Mouse (Mus musculus) fat pad, adult 2 months (tissue): ENCODE results near the gene Iqch.

ENCODE experiments used
- DNase-seq: peaks from one replicate; pipeline ENCODE4 v3.0.0-alpha.2; 2011; ENCODE audit warnings: low read depth, low spot score; ENCODE audit errors: extremely low read depth

Gene Iqch

DNA sequence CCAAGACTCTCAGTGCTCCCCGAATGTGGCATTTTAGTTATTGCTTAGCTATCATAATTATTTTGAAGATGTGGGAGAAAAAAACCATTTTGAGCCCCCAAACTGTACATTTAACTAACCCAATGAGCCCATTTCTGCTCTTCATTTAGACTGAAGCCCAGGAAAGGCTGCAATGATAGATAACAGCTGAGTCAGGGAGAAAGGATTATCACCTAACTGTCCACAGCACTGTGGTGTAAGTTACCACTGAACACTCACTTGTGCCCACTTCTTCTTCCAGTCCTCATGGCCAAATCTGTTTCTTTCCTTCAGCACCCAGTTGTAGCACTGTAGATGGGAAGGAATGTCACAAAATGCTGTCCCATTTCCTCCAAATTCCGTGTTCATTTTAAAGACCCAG, 106.5 kb downstream of the Iqch start:
- no peak for DNase-seq

DNA sequence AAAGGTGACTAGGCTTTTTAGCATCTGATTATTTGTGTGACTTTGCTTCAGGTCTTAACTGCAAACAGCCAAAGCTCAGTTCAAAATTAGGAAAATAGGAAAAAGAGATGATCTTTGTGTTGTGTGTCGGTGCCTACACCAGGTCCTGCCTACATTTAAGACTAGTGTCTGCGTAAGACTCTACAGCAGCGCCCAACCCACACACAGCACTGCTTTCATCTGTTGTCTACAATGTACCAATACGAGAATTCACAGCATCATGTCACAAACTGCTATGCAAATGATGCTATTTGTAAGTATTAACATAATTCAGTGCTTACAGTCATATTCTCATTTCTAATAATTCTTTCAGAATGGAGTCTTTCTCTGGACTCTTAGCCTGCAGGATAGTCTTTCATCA, 108.5 kb downstream of the Iqch start:
- DNase-seq = no peak

DNA sequence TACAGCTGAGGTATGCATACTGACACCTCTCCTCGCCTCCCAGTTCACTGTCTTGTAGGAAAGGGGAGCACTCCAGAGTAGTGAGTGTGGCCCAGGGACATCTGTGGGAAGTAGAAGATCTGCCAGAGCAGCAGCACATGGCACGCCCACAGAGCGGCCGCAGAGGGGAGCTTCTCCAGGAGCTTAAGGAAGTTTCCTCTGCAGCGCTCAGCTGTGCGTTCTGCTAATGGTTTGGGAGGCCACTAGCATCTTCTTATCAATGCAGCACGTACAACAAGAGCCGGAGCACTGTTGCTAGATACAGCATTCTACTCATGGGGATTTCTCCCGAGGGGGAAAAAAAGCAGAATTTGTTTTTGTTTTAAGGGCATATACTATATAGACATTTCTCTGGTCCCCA, 110.0 kb downstream of the Iqch start:
- DNase-seq = no peak

DNA sequence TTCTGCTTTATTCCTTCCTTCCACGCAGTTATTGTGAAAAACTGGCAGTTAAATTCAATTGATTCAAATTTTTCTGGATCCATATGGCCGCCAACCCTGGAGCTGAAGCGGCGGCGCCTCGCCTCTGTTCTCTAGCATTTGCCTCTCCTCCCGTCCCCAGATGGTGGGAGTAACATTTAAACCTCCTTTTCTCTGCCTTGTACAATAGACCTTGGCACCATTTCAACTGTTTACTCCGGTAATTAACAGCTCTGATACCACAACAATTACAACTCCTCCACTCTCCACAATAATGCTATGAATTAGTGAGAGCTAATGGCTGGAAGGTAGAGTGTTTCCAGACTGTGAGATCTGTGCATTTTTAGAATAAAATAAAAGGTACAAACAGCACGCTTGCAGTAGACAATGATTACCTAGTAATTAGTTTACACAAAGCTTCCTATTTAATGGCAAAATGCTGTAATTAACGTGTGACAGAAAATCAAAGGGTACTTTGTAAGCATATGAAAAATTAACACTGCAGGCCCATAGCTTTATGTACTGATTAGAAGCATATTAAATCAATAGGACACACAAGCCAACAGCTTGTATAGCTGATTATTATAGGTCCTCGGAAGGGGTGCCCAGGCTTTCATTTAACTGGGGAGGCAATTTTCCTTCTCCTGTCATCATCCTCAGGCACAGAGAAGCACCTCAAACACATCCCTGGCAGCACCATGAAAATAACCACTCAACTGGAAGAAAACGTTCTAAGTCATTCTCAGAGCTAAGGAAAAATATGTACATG, 111.6 kb downstream of the Iqch start:
- DNase-seq = no peak

DNA sequence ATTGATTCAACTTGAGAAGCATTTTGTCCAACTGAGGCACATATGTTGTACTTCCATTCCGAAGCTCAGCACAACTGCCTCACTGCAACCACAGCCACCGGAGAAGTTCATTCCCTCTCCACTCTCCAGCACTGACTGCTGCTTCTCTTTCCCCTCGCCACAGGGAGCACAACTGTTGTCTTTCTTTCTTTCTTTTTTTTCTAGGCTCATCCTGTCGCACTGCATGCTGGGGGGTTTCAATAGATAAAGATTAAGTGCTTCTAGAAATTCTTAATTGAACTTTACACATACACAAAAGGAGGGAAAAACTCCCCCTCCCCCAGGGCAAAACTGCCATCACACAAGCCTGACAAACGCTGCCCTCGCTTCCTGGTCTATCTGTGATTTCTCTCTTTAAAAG, 113.1 kb downstream of the Iqch start:
- no peak for DNase-seq

DNA sequence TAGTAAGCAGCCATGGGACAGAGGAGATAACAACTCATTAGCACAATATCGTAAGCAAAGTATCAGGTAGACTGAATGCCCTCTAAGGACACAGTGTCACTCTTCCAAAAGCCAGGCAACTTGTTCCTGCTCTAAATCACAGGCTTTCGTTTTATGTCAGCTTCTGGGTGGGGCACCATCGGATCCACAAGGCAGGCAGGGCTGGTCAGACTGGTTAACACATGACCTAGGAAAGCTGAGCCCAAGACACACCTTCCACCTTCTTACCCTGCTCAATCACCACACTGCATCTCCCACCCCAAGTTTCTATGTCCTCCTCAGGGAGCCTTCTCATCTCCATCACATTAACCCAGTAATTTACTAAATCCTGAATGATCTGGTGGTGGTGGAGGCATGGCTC, 136.7 kb downstream of the Iqch start:
- DNase-seq = no peak

DNA sequence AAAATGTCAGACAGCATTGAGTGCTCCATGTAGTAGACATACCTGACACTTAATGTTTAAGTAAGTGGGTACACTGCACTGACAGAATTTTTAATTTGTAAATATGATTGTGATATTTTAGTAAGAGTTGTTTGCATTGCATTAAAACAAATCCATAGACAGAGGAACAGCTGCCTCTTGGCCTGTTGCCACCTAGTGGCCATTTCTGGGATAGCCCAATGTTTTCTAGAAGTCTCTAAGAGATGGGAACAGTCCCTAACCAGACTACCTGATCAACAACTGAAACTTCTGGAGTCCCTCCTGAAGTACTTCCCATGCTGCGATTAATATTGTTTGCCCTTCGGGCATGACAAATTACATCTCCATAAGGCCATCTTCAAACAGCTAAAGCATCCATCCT, 140.0 kb downstream of the Iqch start:
- no peak for DNase-seq

DNA sequence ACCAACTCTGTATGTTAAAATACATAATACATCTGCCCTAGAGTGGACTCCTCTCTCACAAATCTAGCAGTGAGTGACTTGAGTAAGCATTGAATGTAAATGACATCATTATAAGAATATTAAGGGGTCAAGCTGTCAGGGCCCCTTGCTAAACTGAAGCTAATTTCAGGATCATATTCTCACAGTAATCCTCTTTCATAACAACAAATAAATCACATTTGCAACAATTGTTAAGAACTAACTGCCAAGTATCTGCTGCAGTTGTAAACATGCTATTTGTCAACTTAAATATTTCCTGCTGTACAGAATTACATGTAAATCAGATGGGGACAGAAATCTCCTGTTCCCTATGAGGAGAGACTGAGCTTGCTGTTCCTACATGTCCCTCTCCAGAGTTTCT, 145.9 kb downstream of the Iqch start:
- no peak for DNase-seq

DNA sequence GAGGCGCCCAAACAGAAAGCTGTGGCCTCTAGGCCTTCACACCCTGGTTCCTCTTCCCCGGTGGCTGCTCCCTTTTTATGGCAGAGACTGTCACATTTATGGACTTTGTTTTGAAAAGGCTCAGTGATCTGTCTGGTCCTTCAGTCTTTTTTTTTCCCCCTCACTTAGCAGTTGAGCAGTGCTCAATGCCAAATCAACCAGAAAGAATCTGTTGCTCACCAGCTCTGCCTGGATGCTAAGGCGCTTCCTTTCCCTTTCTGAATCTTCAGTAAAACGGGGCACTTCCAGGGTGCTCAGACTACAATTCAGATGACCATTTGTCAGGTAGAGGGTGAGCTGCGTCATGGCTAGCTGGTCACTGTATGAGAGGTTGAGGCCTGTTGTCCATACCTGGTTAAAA, 148.0 kb downstream of the Iqch start:
- no peak for DNase-seq

DNA sequence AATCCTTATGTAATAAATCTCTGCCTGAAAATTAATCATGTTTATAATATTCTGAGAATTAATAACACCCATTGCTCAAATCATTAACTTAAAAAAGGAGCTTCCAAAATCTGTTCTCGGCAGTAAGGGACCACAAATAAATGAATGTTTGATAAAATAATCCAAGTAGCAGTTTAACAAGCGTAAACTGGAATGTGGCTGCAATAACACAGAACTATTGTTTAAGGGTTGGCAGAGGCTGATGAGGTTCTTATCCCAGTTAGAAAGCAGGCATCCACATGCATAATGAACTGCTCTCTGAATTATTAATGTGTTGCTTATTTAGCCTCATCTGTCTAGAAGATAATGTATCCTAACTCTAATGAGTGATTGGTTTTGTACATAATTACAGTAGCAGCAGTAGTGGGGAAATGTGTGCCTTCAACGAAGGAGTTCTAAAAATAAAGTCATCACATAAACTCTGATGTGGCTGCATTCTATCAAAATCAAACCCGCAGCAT, 151.7 kb downstream of the Iqch start:
- DNase-seq = no peak

DNA sequence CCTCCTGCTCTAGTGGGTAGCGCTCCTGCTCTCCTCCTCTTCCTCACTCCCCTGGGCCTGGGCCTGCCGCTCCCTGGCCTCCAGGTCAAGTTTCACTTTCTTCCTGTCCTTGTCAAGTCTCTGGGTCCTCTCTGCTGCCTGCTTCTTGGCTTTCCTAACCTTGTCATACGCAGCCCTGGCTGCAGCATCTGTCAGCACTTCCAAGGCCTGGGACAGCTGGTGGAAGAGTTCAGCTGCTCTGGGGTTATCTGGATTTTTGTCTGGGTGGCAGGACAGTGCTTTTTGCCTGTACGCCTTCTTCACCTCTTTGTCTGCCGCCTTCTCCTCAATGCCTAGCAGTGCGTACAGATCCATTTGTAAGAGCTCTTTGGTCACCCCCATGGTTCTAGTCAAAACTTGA, 158.6 kb downstream of the Iqch start:
- no peak for DNase-seq

DNA sequence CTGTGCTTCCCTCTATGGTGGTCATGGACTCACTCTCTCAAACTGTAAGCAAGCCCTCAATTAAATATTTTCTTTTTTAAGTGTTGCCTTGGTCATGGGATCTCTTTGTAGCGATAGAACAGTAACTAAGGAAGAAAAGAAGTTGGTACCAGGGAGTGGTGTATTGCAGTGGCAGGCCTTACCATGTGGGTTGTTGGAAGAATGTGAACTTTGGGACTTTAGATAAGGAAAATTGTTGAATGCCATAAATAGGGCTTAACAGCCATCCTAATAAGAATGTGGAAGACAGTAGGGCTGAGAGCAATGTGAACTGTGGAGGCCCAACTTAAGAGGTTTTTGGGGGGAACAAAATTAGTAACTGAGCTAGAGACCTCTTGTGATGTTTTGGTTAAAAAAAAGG, 171.6 kb downstream of the Iqch start:
- DNase-seq = no peak

DNA sequence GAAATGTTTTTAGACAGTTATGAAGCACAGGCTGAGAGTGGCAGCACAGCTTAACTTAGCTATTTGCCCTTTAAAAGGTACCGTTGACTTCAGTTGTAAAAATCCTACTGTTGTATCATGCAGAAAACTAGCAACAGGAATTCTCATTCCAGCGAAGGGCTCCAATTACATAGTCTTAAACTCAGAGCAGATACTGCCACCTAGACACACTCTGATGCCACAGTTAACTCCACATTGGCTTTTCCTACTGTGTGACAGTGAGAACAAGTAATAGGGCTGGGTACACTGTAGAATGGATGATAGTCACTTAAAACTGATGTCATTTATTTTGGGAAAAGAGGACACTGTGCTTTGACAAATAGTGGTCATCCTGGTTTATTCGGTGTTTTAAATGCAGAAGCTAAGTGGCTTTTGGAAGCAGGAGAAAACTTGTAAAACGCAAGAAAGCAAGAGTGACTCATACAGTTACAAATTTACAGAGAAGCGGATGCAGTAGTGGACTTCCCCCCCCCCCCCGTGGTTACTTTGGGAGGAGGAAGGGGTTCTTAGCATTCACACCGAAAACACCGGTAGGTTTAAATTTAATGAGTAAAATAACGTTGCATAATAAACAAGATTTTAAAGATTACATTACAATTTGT, 181.1 kb downstream of the Iqch start:
- DNase-seq = no peak

DNA sequence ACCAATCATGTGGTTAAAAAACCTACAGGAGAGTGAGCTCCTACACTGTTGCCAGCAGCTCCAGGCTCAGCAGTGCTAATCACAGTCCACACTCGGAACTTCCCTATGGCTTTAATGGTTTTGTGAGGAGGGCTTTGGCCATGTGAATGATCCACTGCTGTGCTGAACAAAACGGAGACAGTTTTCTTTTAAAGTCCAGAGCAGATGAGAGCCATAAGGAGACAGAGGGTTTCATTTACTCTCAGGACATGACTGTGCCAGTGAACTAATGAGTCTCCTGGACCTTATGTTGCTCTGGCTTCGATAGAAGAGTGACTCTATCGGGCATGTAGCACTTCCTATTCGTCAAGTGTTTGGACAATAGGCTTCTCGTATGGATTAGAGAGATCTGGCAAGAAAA, 181.9 kb downstream of the Iqch start:
- no peak for DNase-seq

DNA sequence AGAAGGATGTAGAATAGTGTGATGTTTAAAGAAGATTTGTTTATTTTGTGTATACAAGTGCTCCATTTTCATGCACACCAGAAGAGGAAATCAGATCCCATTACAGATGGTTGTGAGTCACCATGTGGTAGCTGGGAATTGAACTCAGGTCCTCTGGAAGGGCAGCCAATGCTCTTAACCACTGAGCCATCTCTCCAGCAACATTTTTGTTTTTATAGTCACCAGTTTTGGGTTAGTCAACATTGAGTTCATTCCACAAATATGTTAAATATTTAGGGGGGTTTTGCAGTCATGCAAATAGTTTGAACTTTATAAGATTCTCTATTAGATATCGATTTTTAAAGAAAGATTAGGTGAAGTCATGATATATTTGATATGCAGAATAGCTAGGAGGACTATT, 202.1 kb downstream of the Iqch start:
- DNase-seq = no peak

DNA sequence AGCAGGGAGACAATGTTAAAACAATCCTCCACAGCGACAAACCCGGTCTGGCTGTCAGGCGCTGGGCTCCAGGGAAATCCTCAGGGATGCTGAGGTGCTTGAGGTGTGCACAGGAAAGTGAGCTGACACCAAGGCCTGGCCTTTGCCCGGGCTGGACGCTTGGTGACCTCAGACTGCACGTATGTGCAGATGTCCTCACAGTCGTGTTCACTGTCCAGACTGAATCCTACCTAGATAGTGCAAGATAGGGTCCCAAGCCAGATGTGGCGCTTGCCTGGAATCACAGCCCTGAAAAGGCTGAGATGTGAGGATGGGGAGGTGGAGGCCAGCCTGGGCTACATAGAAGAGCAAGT, 202.9 kb downstream of the Iqch start:
- no peak for DNase-seq

DNA sequence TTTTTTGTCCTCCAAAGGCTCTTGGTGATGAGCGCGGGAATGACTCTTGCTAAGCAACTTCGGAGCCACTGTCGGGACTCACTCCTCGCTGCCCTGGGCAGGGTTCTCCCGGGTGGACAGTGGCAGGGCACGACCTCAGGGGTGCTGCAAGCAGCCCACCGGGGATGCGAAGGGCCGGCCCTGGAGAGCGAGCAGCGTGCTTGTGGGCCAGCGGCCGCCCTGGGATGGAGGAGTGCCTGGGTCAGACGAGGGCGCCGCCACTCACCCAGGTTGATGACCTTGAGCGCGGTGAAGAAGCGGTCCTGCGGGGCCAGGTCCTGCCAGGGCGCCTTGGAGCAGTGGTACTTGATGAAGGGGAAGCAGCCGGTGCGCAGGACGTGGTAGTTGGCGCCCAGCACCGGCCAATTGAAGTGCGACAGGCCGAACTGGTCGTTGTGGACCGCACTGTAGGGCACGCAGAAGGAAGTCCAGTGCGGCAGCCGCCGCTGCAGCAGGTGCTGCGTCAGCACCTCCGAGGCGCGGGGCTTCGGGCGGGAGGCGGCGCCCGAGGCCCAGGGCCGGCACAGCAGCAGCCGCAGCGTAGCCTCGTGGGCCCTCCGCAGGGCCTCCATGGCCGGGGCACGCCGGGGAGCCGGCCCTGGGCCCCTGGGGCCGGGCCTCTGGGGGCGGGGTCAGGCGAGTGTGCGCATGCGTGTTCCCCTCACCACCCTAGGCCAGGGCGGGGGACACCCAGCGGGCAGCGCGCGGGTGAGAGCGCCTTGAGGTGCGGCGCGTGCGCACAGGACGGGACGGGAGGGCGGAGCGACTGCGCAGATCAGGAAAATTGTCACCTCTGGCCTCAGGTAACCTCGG, 203.5 kb downstream of the Iqch start, which contains the start of gene 2300009A05Rik:
TSS of gene 2300009A05Rik (minus strand) at position 636 of the 852 bp plus-strand sequence.
- no peak for DNase-seq

DNA sequence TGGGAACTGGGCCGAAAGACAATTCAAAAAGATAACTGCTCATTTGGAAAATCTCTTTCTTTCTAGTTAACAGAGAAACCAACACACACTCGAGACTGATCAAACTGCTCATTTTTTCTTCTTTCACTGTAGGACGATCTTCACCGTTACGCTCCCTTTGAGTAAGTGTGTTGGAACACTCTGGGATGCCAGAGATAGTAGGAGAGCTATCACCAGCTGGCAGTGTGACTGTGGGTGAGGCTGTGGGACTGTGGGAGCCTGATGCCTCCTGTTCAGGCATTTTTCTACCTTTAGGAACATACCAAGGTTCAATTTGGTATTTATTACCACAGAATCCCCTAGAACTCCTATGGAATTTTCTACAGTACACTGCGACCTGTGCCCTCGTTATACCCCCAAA, 206.7 kb downstream of the Iqch start:
- no peak for DNase-seq

DNA sequence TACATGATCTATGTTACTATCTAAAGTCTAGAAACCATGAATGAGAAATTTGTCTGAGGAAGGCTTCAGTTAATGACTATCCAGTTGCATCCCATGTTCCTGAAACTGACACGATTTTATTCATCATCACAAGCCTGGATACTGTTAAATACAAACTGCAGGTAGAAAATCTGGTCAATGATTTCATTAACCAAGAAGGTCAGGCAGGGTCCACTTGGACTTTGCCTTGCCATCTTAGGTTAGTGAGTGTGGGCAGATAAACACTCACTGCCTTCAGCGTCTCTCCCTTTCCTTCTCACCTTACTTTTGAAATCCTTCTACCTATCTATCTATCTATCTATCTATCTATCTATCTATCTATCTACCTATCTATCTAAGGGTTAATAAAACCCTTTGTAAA, 211.0 kb downstream of the Iqch start:
- DNase-seq = no peak

DNA sequence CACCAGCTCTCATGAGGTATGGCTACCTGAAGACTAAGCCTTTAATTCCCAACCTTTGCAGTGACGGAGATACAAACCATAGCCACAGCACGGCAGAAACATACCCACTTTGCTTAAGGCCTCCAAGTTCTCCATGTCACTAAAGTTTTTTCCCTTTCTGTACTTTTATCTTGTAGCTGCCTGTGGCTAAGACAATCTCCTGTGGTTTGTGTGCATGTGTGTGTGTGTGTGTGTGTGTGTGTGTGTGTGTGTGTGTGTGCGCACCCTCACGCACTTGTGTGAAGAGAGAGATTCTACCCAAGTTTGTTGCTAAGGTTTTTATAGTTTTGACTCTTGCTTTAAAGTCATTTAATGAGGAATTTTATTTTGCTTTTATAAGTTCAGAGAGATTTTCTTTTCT, 219.5 kb downstream of the Iqch start:
- DNase-seq = no peak

DNA sequence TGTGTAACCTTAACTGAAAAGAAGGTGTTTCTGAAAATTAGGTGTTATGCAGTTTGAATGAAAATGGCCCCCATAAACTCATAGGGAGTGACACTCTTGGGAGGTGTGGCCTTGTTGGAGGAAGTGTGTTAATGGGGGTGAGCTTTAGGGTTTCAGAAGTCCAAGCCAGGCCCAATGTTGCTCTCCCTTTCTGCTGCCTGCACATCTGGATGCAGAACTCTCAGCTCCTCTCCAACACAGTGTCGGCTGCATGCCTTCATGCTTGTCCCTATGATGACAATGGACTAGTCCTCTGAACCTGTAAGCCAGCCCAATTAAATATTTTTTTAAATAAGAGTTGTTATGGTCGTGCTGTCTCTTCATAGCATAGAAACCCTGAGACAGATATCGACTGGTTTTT, 222.0 kb downstream of the Iqch start:
- DNase-seq = no peak

DNA sequence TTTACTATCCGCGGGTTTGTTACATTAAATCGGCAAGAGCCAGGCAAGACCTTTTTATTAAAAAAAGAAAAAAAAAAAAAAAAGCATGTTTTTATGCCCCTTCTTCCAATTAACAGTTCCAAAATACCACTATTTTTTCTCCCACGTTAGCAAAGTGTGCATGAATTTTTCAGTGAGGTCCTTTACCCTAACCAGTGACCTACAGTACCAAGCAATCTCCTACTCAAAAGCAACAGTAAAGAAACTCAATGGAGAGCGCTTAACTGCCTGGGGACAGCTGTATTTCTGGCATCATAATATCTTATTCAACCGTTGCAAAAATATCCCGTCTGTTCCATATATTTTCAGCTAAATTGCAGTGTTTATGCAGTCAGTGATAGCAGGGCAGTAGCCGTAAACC, 224.1 kb downstream of the Iqch start:
- no peak for DNase-seq
